10 mouse cellular contexts compared by ENCODE assay signal in genomic region chrX:71664688-71665026, GRCm38 (mm10). TPM values are rescaled to one million over a fixed set of nuclear protein-coding genes. Genes with fewer than 3 reads are reported as not detected.
DNase-seq lines count a peak whose midpoint lies in the region; ATAC-seq lines count a peak whose summit lies in the region.
"Had no signal": no experiment of that assay in that cellular context is flagged by ENCODE, and none has a peak within 500 bp of the region (broad histone marks: within the 10 kb centered on the region; RNA-seq: fewer than 3 reads in every experiment).

No protein-coding gene starts in this region.

- H3K4me2 ChIP-seq in liver, embryonic 11.5 days = peak overlapping the region; percentile 55
- peak overlapping the region; percentile 61 for H3K4me2 ChIP-seq in embryonic facial prominence, embryonic 15.5 days (replicated peaks)
- H3K4me2 ChIP-seq in limb, embryonic 11.5 days (ENCODE audit: low read depth, severe bottlenecking) = peak overlapping the region; percentile 53
- H3K4me2 ChIP-seq in neural tube, embryonic 15.5 days = peak overlapping the region; percentile 76

- 18% methylated on average over 15 of the region's 15 CpGs for WGBS in liver, embryonic 11.5 days
- 22% methylated on average over 14 of the region's 15 CpGs for WGBS in embryonic facial prominence, embryonic 15.5 days
- 14% methylated on average over 15 of the region's 15 CpGs for WGBS in limb, embryonic 11.5 days
- 12% methylated on average over 15 of the region's 15 CpGs for WGBS in neural tube, embryonic 15.5 days

- no peak for DNase-seq in liver, embryonic 11.5 days (ENCODE audit: low spot score)
- no peak for DNase-seq in liver
- peak; percentile 35 for DNase-seq in limb, embryonic 11.5 days (ENCODE audit: low spot score)
- no peak for DNase-seq in layer of hippocampus, postnatal 36 days
- DNase-seq in cerebellum, adult 11 months = no peak
- DNase-seq in urinary bladder, adult 18-20 months (ENCODE audit: low spot score in 2 of 2) = no peak

- H3K4me1 ChIP-seq in liver, embryonic 11.5 days (replicated peaks; ENCODE audit: control insufficient read depth, insufficient read depth, low read length) = no peaks in the 10 kb centered on the region
- H3K4me1 ChIP-seq in embryonic facial prominence, embryonic 15.5 days = no peaks in the 10 kb centered on the region
- H3K4me1 ChIP-seq in limb, embryonic 11.5 days (ENCODE audit: control insufficient read depth, insufficient read depth, low read length) = no peaks in the 10 kb centered on the region
- H3K4me1 ChIP-seq in neural tube, embryonic 15.5 days = peaks cover 10% of the 10 kb centered on the region; the same call in 1 of the 2 replicates

- peaks cover 81% of the 10 kb centered on the region for H3K27me3 ChIP-seq in liver, embryonic 11.5 days (replicated peaks; ENCODE audit: control insufficient read depth, insufficient read depth, low read length)
- H3K27me3 ChIP-seq in embryonic facial prominence, embryonic 15.5 days = peaks cover 80% of the 10 kb centered on the region
- H3K27me3 ChIP-seq in limb, embryonic 11.5 days (ENCODE audit: control insufficient read depth, insufficient read depth, low read length) = peaks cover 52% of the 10 kb centered on the region
- peaks cover 51% of the 10 kb centered on the region for H3K27me3 ChIP-seq in neural tube, embryonic 15.5 days (replicated peaks)

- no peak for ATAC-seq in liver, embryonic 11.5 days (replicated peaks; ENCODE audit: low FRiP score)
- no peak for ATAC-seq in embryonic facial prominence, embryonic 15.5 days (ENCODE audit: insufficient number of reproducible peaks, low FRiP score, low TSS enrichment, low read depth)
- no peak for ATAC-seq in limb, embryonic 11.5 days (ENCODE audit: insufficient number of reproducible peaks, low FRiP score, low TSS enrichment, low read depth)
- no peak for ATAC-seq in neural tube, embryonic 15.5 days (ENCODE audit: low FRiP score)
- ATAC-seq: Patski had no signal

- H3K27ac ChIP-seq in liver, embryonic 11.5 days (ENCODE audit: low read depth, low read length) = no peak overlapping the region
- H3K27ac ChIP-seq in embryonic facial prominence, embryonic 15.5 days (replicated peaks) = no peak overlapping the region
- H3K27ac ChIP-seq in limb, embryonic 11.5 days (replicated peaks; ENCODE audit: low read depth, low read length) = no peak overlapping the region
- no peak overlapping the region for H3K27ac ChIP-seq in neural tube, embryonic 15.5 days (replicated peaks)

- H3K9me3 ChIP-seq in liver, embryonic 11.5 days (ENCODE audit: control insufficient read depth, low read length) = peaks cover 5% of the 10 kb centered on the region
- peaks cover 5% of the 10 kb centered on the region; the same call in 1 of the 2 replicates for H3K9me3 ChIP-seq in embryonic facial prominence, embryonic 15.5 days (replicated peaks)
- peaks cover 3% of the 10 kb centered on the region; the same call in 1 of the 2 replicates for H3K9me3 ChIP-seq in limb, embryonic 11.5 days (ENCODE audit: control insufficient read depth, low read length)
- peaks cover 5% of the 10 kb centered on the region; the same call in 1 of the 2 replicates for H3K9me3 ChIP-seq in neural tube, embryonic 15.5 days (replicated peaks)

- no peaks in the 10 kb centered on the region for H3K36me3 ChIP-seq in liver, embryonic 11.5 days (ENCODE audit: control insufficient read depth, insufficient read depth, low read length)
- no peaks in the 10 kb centered on the region for H3K36me3 ChIP-seq in embryonic facial prominence, embryonic 15.5 days
- no peaks in the 10 kb centered on the region for H3K36me3 ChIP-seq in limb, embryonic 11.5 days (ENCODE audit: control insufficient read depth, insufficient read depth, low read length)
- H3K36me3 ChIP-seq in neural tube, embryonic 15.5 days = no peaks in the 10 kb centered on the region

- no peak overlapping the region for H3K9ac ChIP-seq in liver, embryonic 11.5 days (ENCODE audit: low read depth, low read length)
- no peak overlapping the region for H3K9ac ChIP-seq in embryonic facial prominence, embryonic 15.5 days
- H3K9ac ChIP-seq in limb, embryonic 11.5 days (ENCODE audit: low read length) = no peak overlapping the region
- peak overlapping the region; percentile 32; the same call in 1 of the 2 replicates for H3K9ac ChIP-seq in neural tube, embryonic 15.5 days (replicated peaks)

- H3K4me3 ChIP-seq in liver, embryonic 11.5 days (ENCODE audit: low read depth, low read length) = peak overlapping the region; percentile 36
- H3K4me3 ChIP-seq in embryonic facial prominence, embryonic 15.5 days (replicated peaks) = peak overlapping the region; percentile 44
- H3K4me3 ChIP-seq in limb, embryonic 11.5 days (ENCODE audit: low read depth, low read length) = peak overlapping the region; percentile 29
- H3K4me3 ChIP-seq in neural tube, embryonic 15.5 days (replicated peaks) = peak overlapping the region; percentile 44
- H3K4me3 ChIP-seq: erythroblast, embryonic 14.5 days had no signal

RNA-seq across cellular contexts. Expression of gene Gpr50, which starts 1.2 kb away (rescaled TPM):
- 0.55 and 0.71 TPM in 2 replicates for polyA plus RNA-seq in liver, embryonic 11.5 days (2014; fragmentation: Nextera tagmentation; extraction: Ambion mirVana)
- polyA plus RNA-seq in embryonic facial prominence, embryonic 15.5 days (2015; fragmentation: Nextera tagmentation; extraction: Ambion mirVana) = 0.77 and 0.81 TPM in 2 replicates
- polyA plus RNA-seq in limb, embryonic 11.5 days (2014; fragmentation: Nextera tagmentation; extraction: Ambion mirVana) = 0.17 and 0.20 TPM in 2 replicates
- 0.75 and 1.0 TPM in 2 replicates for polyA plus RNA-seq in neural tube, embryonic 15.5 days (2015; fragmentation: Nextera tagmentation; extraction: Ambion mirVana)
- not detected for total RNA-seq in layer of hippocampus, postnatal 36 days (2021)
- polyA plus RNA-seq: erythroblast, embryonic 14.5 days had no signal
